Mouse (Mus musculus) adrenal gland, postnatal 4 days (tissue): Measurements from ENCODE around the gene Nid1. TPM values are rescaled to one million over a fixed set of nuclear protein-coding genes. Genes with fewer than 3 reads are reported as not detected.
"Not testable (repeated sequence)": the region's sequence is repeated elsewhere in the genome, so short reads cannot be mapped to it uniquely, and the experiment has no call there.

ENCODE experiments used
- DNase-seq, 2 experiments: peaks; one replicate each; pipeline ENCODE4 v3.0.0; 2021 to 2022; ENCODE audit warnings: low spot score in 2 of 2, mixed read lengths in 2 of 2
- total RNA-seq, 2 experiments: library from RNA; stranded (reverse); gene quantifications; 2 replicates each; pipeline ENCODE4 v1.2.3; 2021

Gene Nid1
- total RNA-seq, 2 experiments from 2014 or later: 156 to 160 TPM

GRCm38 (mm10) chr13:13537272-13538015 is 100.1 kb downstream of the Nid1 start:
- no peak for DNase-seq

- DNase-seq: no peak
These were observed 101.4 kb downstream of the Nid1 start for GRCm38 (mm10) chr13:13538585-13539300.

GRCm38 (mm10) chr13:13543073-13543472 is 105.7 kb downstream of the Nid1 start:
- not testable (repeated sequence) for DNase-seq

- no peak for DNase-seq
These were observed 109.4 kb downstream of the Nid1 start for GRCm38 (mm10) chr13:13546792-13547191.

GRCm38 (mm10) chr13:13547889-13548288 is 110.5 kb downstream of the Nid1 start:
- DNase-seq: no peak

GRCm38 (mm10) chr13:13548431-13549190 is 111.3 kb downstream of the Nid1 start:
- no peak for DNase-seq

GRCm38 (mm10) chr13:13549687-13550660 is 112.6 kb downstream of the Nid1 start:
- DNase-seq: no peak

- DNase-seq: no peak
These were observed 114.7 kb downstream of the Nid1 start for GRCm38 (mm10) chr13:13552020-13552419.

- DNase-seq: no peak
These were observed 116.3 kb downstream of the Nid1 start for GRCm38 (mm10) chr13:13553660-13554059.

- no peak for DNase-seq
These were observed 117.8 kb downstream of the Nid1 start for GRCm38 (mm10) chr13:13555196-13555595.

GRCm38 (mm10) chr13:13557001-13557743 is 119.8 kb downstream of the Nid1 start:
- DNase-seq: no peak

- DNase-seq: no peak
These were observed 120.9 kb downstream of the Nid1 start for GRCm38 (mm10) chr13:13558251-13558650.

- DNase-seq: no peak
These were observed 121.5 kb downstream of the Nid1 start for GRCm38 (mm10) chr13:13558900-13559299.

Other genes starting within 250 kb of the Nid1 start
- gene Gpr137b, start 43.5 kb upstream of the Nid1 start, total RNA-seq: 10 to 100 TPM; 31.7 to 33.8 TPM
- 10 to 100 TPM; 35.4 to 35.8 TPM for gene Lyst, start 152.8 kb downstream of the Nid1 start, total RNA-seq